Mouse (Mus musculus) embryonic facial prominence, embryonic 10.5 days (tissue): ENCODE measurements around the gene Gm21454. TPM values are rescaled to one million over a fixed set of nuclear protein-coding genes. Genes with fewer than 3 reads are reported as not detected.
"Not testable (repeated sequence)": the region's sequence is repeated elsewhere in the genome, so short reads cannot be mapped to it uniquely, and the experiment has no call there.

Experiments
- DNase-seq: peaks from one replicate; pipeline ENCODE4 v3.0.0-alpha.2; 2017; ENCODE audit warnings: low spot score
- H3K27ac ChIP-seq: fragments of 300-500 bp; sonication (generic); replicated peaks from 2 replicates; pipeline ENCODE4 v1.5.1; 2016; ENCODE audit warnings: mild to moderate bottlenecking
- H3K27me3 ChIP-seq: fragments of 300-500 bp; sonication (generic); replicated peaks from 2 replicates; pipeline ENCODE4 v1.6.1; 2016; ENCODE audit warnings: low read depth, mild to moderate bottlenecking; ENCODE audit not compliant: poor library complexity, severe bottlenecking
- H3K36me3 ChIP-seq: fragments of 300-500 bp; sonication (generic); replicated peaks from 2 replicates; pipeline ENCODE4 v1.6.1; 2016; ENCODE audit warnings: mild to moderate bottlenecking, moderate library complexity
- H3K4me1 ChIP-seq: fragments of 300-500 bp; sonication (generic); 2 replicates; pipeline ENCODE4 v1.6.1; 2016
- H3K4me3 ChIP-seq: fragments of 300-500 bp; sonication (generic); 2 replicates; pipeline ENCODE4 v1.5.1; 2016; ENCODE audit warnings: mild to moderate bottlenecking, moderate library complexity
- H3K9me3 ChIP-seq: fragments of 300-500 bp; sonication (generic); 2 replicates; pipeline ENCODE4 v1.6.1; 2016; ENCODE audit warnings: mild to moderate bottlenecking
- WGBS: fragments of 180-500 bp; shearing (Covaris S2); methylation state at CpG from one replicate; pipeline ENCODE4 v1.1.7; 2016; 5-methylcytosine and 5-hydroxymethylcytosine counted together
- polyA plus RNA-seq: library from polyadenylated mRNA; unstranded; fragments of >200 nt; fragmentation: Nextera tagmentation; extraction: Ambion mirVana; gene quantifications from 2 replicates; pipeline ENCODE4 v1.2.1, GENCODE M21; 2016

Gm21454 gene
- polyA plus RNA-seq = not detected in 2 replicates

GRCm38 (mm10) chrY:13252091-13252490 lies at the start of gene Gm21454, which contains the start of gene Gm21440:
Gm21454 (plus strand) TSS chrY:13252442.
Gm21440 (plus strand) TSS chrY:13252391.
- not testable (repeated sequence) for H3K4me3 ChIP-seq, H3K9me3 ChIP-seq, DNase-seq, H3K27ac ChIP-seq, H3K4me1 ChIP-seq, H3K36me3 ChIP-seq, H3K27me3 ChIP-seq

DNA sequence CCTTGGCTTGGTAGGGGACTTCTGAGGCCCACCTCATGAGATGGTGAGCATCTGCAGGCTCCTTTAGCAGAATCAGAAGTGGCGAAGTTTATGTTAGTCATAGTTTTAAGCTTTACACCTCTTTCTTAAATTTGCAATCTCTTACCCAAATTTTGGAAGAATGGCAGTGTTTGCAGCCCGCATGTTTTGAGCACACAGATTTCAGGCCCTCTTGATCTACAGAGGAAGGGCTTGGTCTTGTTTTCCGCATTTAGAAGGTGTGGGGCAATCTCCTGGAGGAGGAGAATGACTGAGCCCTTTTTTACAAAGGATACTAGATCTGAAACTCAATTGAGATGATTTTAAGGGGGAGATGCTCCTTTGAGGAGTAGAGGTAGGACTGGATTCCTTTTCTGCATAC lies 28.4 kb upstream of the Gm21454 start, which contains the start of gene Gm21828:
Gm21828 (minus strand) TSS at position 101 of the 400 bp plus-strand sequence.
- not testable (repeated sequence) for DNase-seq

DNA sequence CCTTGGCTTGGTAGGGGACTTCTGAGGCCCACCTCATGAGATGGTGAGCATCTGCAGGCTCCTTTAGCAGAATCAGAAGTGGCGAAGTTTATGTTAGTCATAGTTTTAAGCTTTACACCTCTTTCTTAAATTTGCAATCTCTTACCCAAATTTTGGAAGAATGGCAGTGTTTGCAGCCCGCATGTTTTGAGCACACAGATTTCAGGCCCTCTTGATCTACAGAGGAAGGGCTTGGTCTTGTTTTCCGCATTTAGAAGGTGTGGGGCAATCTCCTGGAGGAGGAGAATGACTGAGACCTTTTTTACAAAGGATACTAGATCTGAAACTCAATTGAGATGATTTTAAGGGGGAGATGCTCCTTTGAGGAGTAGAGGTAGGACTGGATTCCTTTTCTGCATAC lies 96.7 kb downstream of the Gm21454 start, which contains the start of gene Gm21725:
Gm21725 (minus strand) TSS at position 101 of the 400 bp plus-strand sequence.
- not testable (repeated sequence) for H3K27ac ChIP-seq, H3K4me1 ChIP-seq, H3K36me3 ChIP-seq

More for the DNA sequence above, 28.4 kb upstream of the Gm21454 start, which contains the start of gene Gm21828:
- H3K27me3 ChIP-seq, H3K27ac ChIP-seq, H3K9me3 ChIP-seq, H3K36me3 ChIP-seq, H3K4me1 ChIP-seq, H3K4me3 ChIP-seq: not testable (repeated sequence)
- no CpG with 5 or more reads among the region's 3 CpGs for WGBS

More for the DNA sequence above, 96.7 kb downstream of the Gm21454 start, which contains the start of gene Gm21725:
- not testable (repeated sequence) for DNase-seq, H3K27me3 ChIP-seq, H3K9me3 ChIP-seq, H3K4me3 ChIP-seq
- no CpG with 5 or more reads among the region's 3 CpGs for WGBS

Other genes with a start within 250 kb of the Gm21454 start
- gene Gm20807, start 209.6 kb upstream of the Gm21454 start, polyA plus RNA-seq = not detected in 2 replicates
- not detected in 2 replicates for gene Gm21891, start 119.0 kb upstream of the Gm21454 start, polyA plus RNA-seq
- not detected in 2 replicates for gene Gm21425, start 90.5 kb upstream of the Gm21454 start, polyA plus RNA-seq
- not detected in 2 replicates for gene Gm21828, start 28.5 kb upstream of the Gm21454 start, polyA plus RNA-seq
- gene Gm21440, start 51 bp upstream of the Gm21454 start, polyA plus RNA-seq = not detected in 2 replicates
- gene Gm21725, start 96.6 kb downstream of the Gm21454 start, polyA plus RNA-seq = not detected in 2 replicates
- gene Gm21866, start 213.1 kb downstream of the Gm21454 start, polyA plus RNA-seq = not detected in 2 replicates
- not detected in 2 replicates for gene Gm20773, start 241.6 kb downstream of the Gm21454 start, polyA plus RNA-seq